Mouse (Mus musculus) spleen, adult 12 weeks (tissue): ENCODE results near the gene Tfpt.

ENCODE experiments used
- DNase-seq: peaks from one replicate; pipeline ENCODE4 v3.0.0; 2022; ENCODE audit warnings: low spot score

Gene Tfpt

GRCm38 (mm10) chr7:3629543-3630477 is at the start of gene Tfpt, which contains the start of gene Prpf31:
Tfpt (minus strand) TSS chr7:3629929.
Prpf31 (plus strand) TSS chr7:3629985.
- peak; percentile 90 for DNase-seq

GRCm38 (mm10) chr7:3677342-3677741 is 47.6 kb upstream of the Tfpt start, which contains the start of gene Tmc4:
Tmc4 (minus strand) TSS chr7:3677553.
- no peak for DNase-seq

GRCm38 (mm10) chr7:3676371-3676770 is 46.6 kb upstream of the Tfpt start:
- DNase-seq, result no peak

- DNase-seq, result no peak
These were observed 45.5 kb upstream of the Tfpt start for GRCm38 (mm10) chr7:3675228-3675548.

GRCm38 (mm10) chr7:3674507-3675227 is 44.9 kb upstream of the Tfpt start:
- peak; percentile 67 for DNase-seq

DNA sequence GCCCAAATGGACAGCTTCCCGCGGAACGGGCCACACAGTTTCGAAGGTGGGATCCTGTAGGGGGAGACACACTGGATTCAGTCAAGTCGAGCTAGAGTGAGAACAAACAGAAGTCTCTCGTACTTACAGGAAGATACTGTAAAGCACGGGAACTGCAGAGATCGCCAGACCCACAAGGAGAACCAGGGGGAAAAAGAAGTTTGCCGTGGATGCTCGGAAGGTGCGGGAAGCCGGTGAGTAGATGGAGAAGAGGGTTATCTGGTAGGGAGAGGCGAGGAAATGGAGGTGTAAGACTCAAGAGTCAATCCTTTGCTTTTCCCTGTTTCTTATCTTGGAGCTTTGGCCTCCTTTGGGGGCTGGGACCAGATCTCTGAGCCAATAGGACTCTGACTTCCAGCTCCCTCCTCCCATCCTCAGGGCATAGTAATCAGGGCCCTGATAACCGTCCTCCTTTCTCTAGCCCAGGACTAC is 37.2 kb upstream of the Tfpt start:
- DNase-seq, result no peak

DNA sequence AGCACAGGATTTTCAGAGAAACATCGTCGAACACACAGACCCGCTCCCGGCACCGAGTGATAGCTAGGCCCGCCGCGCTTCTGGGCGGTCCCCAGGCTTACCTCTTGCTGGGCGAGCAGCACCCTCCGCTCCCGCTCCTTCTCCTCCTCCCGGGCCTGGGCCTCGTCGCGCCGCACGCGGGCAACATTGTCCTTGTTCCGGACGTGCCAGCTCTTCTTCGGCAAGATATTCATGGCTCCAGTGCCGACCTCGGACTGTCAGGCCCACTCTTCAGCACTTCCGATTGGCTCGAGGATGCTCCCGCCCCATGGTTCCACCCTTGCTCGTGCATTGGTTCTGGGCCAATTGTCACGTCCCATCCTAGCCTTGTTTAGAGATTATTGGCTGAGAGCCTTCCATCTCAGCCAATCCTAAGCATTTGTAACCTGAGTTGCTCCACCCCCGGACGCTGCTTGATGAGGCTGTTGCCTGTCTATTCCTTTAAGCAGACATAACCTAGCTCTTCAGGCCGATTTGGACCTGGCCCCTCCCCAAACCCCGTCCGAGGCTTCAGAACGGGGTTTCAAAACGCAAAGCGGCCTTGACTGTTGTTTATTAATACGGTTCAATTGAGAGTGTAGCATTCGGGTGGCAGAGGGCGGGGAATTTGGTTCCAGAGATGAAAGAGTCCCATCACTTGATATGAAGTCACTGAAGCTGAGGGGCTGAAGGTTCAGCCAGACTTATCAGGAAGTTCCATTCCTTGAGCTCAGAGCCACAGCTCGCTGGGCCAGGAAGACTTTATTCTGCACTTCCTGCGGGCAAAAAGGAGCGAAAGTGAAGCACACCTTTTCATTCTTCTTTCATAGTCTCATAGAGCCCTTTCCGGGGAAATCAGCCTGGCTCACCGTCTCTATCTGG is 35.7 kb upstream of the Tfpt start, which contains the start of gene Leng1:
Gene Leng1, minus strand, starts transcription at position 626 of the 900 bp plus-strand sequence.
- DNase-seq, result peak; percentile 91

- DNase-seq, result no peak
These were observed 34.9 kb upstream of the Tfpt start for GRCm38 (mm10) chr7:3664524-3665214.

DNA sequence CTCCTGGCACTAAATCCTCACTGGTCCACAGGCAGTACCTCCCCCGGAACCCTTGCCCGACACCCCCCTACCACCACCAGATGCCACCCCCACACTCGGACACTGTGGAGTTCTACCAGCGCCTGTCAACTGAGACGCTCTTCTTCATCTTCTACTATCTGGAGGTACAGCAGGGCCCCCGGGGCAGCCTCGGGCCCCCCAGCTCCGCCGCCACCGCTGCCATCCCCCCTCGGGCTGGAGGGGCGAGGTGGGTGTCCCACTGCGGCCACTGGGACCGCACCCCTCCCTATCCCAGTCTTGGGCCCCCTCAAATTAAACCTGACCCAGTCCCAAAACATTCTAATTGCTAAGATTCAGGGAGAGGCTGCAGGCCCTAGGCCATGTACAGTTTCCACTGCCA is 28.8 kb upstream of the Tfpt start:
- no peak for DNase-seq

GRCm38 (mm10) chr7:3656966-3657365 is 27.2 kb upstream of the Tfpt start:
- no peak for DNase-seq

GRCm38 (mm10) chr7:3646641-3647040 is 16.9 kb upstream of the Tfpt start:
- no peak for DNase-seq

GRCm38 (mm10) chr7:3646188-3646587 is 16.5 kb upstream of the Tfpt start:
- no peak for DNase-seq

DNA sequence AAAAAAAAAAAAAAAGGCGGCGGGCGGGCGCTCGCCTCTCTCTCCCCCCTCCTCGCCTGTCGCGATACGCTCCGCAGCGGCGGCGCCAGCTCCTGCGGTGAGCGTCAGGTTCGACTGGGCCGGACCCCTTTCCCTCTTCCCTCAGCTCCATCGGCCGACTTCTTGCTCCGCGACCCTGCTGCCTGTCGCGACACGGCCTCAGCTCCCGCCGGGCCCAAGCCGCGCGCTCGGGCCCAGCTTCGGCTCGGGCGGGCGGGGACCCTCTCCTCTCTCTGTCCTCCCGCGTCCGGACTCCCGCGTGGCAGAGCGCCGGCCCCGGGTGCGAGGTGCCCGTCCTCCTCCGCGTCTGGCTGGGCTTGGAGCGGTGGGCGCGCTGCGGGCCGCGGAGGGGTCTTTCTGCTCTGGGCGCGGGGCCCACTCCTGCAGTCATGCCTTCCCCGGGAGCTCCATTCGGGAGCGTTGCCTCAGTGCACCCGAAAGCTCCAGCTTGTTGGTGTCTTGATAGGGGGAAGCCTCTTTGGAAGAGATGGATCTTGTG is 15.8 kb upstream of the Tfpt start:
- DNase-seq, result no peak

GRCm38 (mm10) chr7:3644672-3645487 is 15.2 kb upstream of the Tfpt start, which contains the start of gene Cnot3:
Cnot3 (plus strand) TSS chr7:3645268.
- DNase-seq, result peak; percentile 96

DNA sequence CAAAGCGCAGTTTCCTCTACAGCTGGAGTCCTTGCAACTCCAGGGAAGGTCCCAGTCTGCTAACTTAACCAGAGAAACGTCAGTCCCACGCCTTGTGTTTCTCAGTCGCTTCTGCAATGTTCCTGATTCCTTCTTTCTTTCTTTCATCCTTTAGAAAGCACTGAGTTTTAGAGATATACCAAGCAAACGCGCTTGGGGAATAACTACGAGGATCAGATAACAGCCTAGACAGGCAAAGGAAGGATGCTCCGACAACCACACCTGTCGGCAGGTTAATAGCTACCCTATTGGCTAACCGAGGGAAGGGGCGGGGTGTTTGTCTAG is 14.6 kb upstream of the Tfpt start:
- DNase-seq, result no peak

DNA sequence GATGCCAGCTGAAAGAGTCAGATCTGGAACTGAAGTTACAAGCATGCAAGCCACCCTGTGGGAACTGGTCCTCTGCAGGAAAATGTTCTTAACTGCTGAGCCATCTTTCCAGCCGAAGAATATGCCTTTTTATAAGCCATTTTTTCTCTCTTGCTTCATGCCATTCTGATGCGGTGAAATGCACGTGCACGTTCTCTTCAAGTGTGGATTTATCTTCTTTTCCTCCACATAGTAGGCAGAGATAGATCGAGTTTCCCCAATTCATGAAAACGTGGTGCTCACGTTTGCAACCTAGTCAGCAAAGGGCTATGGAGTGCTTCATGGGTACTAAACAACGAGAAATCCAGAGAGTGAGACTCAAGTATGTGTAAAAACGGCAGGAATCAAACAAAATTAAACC is 14.1 kb upstream of the Tfpt start:
- DNase-seq, result no peak

DNA sequence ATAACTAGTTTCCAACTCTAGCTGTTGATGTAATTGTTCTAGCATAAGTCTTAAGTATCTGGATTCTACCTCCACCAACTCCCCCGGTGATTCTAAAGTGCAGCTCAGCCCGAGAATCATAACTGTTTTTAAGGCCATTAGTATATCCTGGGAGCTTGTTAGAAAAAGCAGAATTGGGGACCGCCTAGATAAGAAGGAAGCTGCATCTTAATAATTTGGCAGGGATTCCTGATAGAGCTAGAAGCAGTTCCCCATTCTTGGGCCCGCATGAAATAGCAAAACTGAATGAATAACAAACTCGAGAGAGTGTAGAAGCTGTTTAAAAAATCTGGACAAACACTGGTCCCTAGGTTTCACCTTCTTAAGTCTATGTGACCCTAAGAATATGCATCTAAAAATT is 13.7 kb upstream of the Tfpt start:
- no peak for DNase-seq

GRCm38 (mm10) chr7:3630478-3630815 is 718 bp upstream of the Tfpt start:
- DNase-seq, result no peak

- DNase-seq, result no peak
These were observed 699 bp downstream of the Tfpt start for GRCm38 (mm10) chr7:3629030-3629429.

DNA sequence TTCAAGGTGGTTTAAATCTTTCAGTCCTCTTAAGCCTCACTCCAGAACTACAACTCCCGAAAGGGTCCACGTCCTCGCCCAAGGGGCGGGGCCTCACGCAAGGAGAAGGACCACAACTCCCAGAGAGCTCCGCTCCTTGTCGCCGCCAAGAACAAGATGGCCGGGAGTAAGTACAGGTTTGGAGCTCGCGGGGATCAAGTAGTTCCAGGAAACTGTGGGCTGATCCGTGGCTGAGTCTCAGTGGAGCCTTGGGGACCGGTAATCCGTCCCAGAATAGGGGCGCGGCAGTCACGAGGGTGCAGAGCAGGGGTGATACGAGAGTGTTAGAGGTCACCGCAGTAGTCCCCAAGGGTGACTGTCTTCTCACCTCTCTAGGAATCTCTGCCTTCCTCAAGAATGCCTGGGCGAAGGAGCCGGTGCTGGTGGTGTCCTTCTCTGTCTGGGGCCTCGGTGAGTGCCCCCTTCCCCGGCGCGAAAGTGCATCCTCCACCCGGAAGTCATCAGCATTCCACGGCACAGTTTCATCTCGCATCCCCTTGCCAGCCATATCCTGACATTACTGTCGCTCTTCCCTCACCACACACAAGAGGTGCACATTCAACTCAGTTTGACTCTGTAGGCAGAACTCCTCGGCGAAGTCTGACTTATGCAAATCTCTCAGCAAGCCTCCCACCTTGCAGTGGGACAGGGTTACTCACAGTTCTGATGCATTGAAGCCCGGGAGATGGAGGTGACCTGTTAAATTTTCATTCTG is 12.3 kb downstream of the Tfpt start, which contains the start of gene Ndufa3:
Gene Ndufa3, plus strand, starts transcription at position 132 of the 754 bp plus-strand sequence.
- DNase-seq, result peak; percentile 75
